Mouse (Mus musculus): Measurements from ENCODE around the gene Hsd3b1.
A peak's percentile ranks its signal among the peaks of the same experiment; 100 is the strongest.
"Not testable (repeated sequence)": the region's sequence is repeated elsewhere in the genome, so short reads cannot be mapped to it uniquely, and the experiment has no call there.

Gene Hsd3b1

DNA sequence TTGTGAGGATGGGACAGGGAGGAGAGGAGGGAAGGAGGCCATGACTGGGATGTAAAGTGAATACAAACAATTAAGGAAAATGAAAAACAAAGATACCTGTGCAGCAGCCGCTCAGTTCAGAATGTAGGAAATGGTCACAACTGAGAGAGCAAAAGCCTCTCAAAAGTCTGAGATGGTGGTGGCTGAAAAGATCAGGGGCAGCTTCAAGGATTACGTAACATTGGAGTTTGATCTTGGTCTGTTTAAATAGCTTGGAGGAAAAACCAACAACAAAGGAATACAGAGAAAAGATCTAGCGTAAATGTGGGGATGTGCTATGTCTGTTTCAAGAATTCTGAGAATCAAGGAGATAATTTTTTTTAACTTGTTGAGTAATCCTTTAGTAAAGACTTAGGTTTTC lies at the start of gene Hsd3b1:
TSS of gene Hsd3b1 (minus strand) at position 219 of the 400 bp plus-strand sequence.
- no peak for DNase-seq

DNA sequence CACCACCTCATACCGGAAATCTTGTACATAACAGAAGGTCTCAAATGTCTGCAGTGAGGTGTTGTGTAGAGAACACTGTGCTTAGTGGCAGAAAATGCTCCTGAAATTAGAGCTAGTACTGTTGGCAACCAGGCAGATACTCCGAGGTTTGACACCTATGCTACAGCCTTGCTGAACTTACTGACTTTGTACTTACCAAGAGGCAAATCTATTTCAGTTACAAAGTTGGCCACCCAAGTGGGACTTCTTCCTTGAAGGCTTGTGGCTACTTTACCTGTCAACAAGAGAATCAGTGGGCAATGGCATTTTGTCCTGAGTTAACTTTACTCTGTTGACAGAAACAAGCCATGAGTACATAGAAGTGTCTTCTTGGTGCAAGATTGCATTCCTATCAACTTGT lies 38.0 kb upstream of the Hsd3b1 start:
- DNase-seq, result no peak

DNA sequence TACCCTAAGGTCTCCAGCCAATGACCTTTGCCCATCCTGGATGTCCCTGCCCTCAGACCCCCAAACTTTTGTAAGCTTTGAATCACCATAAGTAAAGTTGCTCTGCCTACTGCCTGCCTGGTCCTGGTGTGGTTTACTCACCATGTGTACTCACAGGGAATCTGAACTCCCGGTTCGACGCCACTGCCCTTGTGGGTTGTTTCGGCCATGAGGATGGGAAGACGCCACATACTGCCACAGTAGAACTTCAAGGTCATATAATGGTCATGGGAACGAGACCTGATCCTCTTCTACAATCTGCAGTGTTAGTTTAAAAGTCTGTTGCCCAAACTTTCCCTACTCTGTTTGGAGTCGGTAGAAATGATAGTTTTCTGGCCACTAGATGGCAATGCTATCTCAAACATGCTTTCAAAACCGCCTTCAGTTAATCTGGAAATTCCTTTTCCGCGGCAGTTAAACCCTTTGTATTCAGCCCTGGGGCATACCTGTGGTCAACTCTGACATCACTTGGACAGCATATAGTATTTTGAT lies 35.5 kb upstream of the Hsd3b1 start:
- DNase-seq, result peak in 1 of 2 experiments; percentile 2

DNA sequence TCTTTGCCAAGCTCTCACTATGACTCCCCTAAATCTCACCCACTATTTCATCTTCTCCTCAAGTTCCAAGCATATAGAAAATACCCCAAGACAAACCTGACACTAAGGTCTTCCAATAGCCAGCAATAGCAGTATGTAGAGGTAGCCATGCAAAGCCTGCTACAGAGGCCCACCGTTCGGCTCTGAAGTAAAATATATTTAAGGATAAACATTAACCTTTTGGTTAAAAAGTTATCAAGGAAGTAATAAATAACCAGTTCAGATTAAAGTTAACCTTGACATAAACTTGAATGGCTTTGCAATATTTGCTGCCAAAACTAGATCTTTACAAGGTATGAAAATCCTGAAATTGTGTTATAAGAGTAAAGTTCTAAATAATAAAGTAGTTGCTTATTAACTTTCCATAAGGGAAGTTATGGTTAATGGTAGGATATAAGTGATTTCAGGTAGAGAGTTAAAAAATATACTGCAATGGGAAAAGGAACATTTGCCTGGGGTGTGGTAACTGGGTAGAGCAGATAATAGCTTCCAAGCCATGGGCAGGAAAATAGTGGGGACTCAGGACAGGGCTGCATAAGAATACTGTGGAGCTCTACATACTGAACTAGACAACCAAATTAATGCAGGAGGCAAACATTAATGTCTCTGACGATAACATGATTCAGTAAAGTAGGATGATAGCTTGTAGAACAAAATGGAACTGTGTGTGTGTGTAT lies 33.6 kb upstream of the Hsd3b1 start, which contains the start of gene Hao2:
TSS of gene Hao2 (minus strand) at position 183 of the 716 bp plus-strand sequence.
- no peak for DNase-seq

DNA sequence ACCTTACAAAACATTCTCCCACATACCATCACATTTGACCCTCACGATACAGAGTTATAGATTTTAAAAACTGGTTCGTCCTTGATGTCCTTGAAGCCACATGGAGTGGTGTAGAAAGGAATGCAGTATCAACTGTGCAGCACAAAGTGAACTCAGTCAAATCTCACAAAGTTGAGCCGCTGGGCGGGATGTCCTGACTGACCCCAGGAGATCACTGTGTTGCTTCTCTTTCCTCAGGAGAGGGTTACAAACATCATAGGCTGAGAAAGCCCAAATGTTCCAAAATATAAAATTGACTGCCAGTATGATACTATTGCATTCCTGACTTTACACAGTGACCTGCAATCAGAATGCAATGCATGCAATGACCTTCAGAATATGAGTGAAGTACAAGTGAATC lies 30.8 kb upstream of the Hsd3b1 start:
- DNase-seq, result no peak

DNA sequence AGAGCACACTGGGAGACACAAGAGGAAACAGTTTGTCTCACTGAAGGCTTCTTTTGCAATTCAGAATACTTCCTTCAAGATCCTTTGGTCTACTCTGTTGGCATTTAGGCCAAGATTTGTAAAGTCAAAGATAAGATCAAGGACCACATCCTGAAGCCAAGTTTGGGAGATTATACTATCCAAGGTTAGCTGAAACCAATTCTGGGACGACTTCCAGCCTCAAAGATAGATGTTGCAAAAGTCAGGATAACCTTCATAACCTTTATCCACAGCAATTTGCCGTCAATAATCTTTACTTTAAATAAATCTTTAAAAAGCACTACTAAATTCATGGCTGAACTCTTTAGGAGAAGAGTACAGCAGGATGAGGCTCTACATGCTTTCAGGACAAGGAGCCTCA lies 28.6 kb upstream of the Hsd3b1 start:
- no peak for DNase-seq

DNA sequence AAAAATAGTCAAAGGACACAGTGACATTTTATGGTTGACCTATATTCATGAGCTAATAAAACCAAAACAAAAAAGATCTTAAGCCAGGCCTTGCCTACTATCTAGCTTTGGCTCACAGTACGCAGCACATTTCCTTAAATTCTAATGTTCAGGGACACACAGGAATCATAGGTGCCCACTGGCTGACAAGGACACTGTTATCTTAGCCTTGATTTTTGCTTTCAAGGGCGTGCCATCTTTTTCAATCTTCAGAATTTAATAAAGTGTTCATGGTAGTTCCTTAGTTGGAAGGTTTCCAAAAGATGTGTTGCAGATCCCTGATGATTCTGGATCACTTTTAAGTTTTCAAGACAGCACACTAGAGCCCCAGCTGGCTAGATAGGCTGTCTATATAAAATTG lies 21.2 kb upstream of the Hsd3b1 start:
- DNase-seq, result no peak

DNA sequence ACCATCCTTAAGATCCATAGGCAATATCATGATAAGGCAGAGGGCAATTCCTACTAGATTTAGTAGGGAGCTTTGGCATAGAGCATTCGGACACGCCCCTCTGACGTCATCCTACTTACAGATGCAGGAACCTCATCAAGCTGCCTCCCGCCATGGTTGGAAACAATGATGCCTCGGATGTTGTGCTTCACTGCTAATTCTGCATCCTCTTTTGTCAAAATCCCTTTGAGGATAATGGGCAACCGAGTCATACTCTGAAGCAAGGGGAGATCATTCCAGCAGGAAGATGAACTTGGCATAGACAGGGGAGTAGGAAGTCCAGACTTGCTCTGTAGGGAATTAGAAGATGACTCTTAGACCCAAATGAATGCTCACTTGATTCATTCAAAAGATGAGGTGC lies 20.6 kb upstream of the Hsd3b1 start:
- DNase-seq, result no peak

DNA sequence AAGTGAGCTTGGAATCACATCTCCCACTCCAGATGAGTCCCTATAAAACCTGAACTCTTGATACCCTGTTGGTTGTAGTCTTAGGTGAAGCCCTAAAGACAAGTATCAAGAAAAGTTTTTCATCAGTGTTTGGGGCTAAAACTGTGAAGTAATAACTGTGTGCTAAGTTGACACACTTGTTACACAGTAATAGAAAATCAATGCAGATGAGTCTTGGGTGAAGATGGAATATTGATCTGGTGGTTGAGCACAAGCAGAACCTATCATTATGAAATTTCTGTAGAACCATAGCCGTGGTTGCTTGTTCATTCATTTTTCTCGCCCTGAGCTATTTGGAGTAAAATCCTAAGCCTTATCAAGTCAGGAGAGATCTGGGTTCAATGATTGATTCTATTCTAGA lies 8.6 kb upstream of the Hsd3b1 start:
- DNase-seq, result no peak

DNA sequence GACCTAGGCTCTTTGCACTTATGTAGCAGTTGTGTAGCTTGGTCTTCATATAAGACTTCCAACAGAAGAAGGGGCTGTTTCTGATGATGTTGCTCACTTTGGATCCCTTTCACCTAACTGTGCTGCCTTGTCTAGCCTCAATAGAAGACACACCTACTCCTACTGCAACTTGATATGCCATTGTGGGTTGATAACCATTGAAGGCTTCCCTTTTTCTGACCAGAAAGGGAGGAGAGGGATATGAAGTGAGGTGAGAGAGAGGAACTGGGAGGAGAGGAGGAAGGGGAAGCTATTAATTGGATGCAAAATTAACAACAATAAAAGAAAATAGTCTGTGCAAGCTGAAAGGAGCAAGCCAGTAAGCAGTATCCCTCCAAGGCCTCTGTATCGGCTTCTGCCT lies 3.2 kb upstream of the Hsd3b1 start:
- no peak for DNase-seq

DNA sequence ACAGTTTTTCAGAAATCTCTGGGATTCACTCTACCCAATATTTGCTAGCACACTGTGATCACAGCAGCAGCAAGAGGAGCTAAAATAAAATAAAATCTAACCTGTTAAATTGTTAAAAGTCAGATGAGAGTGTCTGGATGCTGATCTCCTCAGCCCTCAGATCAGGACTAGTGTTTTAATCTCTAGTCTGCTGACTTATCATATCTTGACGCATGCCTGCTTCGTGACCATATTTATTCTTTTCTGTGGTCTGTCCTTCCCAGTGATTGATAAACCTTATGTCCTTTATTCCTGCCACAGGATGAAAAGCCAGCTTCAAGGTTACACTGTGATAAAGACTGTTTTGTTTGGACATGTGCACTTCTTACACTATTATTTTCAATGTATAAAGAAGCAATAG lies 1.5 kb downstream of the Hsd3b1 start:
- DNase-seq, result no peak

DNA sequence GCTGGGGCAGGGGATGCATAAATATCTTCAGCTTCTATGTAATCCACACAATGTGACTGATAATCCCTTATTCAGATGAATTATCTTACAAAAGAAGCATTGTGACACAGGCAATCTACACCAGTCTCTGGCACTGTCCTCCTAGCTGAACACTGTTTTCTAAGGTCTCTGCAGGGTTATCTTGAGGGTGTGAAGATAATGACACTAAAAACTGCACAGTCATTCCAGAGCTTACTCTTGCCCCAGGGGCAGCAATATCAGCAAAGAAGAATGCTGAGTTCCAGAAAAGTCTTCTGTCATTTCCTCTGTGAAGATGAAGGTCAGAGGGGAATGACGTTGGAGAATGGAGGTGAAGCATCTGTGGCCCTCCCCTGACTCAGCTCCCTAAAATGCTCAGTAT lies 2.7 kb downstream of the Hsd3b1 start:
- DNase-seq, result no peak

DNA sequence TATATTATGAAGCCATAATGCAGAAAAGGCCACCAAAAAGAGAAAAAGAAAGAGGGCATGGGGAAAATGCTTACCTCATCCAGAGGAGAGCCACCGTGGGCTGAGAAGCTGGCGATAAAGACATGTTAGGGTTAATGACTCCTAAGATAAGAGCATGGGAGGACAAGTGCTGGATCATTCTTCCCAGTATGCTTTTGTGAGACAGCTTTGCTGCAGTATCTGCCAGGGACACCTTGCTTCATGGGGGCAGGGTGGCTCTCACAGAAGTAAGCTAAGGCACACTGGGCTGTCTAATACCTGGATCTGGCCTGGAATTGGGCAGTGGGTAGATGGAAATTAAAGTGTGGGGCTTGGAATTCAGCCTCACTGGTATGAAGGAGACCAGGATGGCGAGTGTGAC lies 4.4 kb downstream of the Hsd3b1 start:
- DNase-seq, result no peak

DNA sequence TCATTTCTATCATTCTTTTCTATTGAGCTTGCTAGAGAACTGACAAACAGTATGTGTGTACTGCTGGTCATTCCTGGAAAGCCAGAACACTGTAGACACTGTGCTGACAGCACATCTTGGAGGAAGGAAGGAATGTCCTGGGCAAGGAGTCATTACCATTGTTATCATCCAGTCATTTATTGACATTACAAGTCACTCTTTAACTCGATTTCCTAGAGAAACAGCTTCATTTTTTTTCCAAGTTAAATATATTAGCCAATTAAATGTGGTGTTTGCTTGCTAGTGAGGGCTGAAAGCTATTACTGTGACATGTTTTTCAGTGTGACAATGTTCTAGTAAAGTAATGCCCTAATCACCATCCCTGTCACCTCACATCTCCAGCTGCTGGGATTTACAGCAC lies 5.9 kb downstream of the Hsd3b1 start:
- no peak for DNase-seq

DNA sequence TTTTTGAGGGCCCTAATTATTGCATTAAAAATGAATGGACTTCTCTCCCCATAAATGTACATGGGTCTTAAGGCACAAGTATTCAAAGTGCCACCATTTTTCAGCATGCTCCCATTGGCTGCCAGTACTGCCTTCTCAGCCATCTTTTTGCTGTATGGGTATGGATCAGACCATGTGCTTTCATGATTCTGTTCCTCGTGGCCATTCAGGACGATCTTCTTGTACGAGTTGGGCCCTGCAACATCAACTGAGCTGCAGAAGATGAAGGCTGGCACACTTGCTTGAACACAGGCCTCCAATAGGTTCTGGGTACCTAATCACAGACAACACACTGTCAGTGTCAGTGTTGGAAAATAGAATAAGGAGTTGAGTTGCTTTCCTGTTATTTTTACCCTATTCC lies 6.5 kb downstream of the Hsd3b1 start:
- no peak for DNase-seq

DNA sequence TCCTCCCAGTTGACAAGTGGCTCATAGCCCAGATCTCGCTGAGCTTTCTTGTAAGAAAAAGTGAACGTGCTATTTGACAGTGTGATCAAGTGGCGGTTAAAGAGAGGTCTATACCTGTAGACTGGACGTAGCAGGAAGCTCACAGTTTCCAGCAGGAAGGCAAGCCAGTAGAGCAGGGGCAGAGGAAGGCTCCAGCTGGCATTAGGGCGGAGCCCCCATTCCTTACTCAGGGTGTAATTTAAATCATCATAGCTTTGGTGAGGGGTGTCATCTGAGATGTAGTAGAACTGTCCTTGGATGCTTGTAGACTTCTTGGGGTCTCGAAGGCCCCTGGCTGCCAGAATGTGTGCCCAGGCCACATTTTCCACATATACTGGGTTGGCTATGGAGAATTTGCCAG lies 7.0 kb downstream of the Hsd3b1 start:
- DNase-seq, result no peak

DNA sequence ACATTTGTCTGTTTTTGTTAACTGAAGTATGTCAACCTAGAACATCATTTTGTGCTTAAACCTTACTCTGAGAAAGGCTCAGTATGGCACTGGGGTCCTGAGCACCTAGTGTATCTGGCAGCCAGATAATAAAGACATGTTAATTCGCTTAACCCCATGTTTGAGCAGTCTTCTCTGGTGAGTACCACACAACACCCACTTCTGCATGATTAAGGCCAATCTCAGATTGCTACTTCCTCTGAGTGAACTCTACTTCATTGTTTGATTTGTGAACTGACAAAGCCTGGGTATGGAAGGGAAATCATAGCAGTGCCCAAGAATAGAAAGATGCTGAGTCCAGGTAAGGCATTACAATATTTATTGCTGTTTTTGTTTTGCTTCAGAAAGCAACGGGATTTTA lies 7.7 kb downstream of the Hsd3b1 start:
- no peak for DNase-seq

DNA sequence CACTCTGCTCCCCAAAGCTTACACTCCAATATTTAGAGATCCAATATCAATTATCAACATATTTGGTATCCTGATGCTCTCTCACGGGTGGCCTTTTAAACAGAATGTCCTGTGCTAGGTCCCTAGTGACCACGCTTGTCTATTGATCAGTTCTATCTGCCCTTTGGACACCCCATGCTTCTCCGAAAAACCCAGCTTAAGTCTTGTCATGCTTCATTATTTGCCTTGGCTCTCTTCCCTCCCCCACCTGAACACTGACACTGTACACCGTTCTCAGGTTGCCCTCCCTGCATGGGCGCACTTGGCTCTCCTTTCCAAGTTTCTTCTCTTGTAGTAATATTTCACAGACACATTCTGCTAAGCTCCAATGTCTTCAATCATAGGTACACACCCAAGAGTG lies 9.3 kb downstream of the Hsd3b1 start:
- no peak for DNase-seq

DNA sequence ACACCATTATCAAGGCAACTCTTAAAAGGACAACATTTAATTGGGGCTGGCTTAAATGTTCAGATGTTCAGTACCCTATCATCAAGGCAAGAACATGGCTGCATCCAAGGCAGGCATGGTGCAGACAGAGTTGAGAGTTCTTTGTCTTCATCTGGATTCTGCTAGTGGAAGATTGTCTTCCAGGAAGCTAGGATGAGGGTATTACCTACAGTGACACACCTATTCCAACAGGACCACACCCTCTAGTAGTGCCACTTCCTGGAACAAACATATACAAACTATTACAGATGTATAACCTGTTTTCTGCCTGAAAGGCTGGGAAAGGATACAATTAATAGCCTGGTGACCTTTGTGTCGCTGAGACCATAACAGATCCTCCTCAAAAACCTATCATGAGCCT lies 10.7 kb downstream of the Hsd3b1 start:
- no peak for DNase-seq

DNA sequence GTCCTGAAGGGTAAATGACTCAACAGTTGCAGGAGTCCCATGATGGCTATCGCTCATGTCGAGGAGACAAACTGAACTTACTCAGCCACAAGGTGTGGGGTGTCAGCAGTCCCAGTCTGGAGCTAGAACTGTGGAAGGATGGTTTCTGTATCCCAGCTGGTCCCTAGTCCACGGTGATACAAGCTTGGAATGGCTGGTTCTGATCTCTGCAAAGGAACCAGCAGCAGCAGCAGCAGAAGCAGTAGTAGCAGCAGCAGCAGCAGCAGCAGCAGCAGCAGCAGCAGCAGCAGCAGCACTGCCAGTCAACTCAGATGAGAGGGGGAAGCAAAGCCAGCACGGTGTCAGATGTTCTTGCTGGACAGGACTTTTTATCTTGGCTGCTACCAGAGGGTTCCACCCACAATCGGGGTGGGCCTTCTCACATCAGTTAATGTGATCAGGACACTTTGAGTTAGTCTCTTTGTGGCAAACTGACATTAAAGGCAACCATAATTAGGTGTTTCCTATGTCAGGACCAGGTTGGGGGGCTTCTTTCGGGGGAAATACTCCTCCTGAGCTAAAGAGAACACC lies 45.4 kb downstream of the Hsd3b1 start, which contains the start of gene Hsd3b6:
TSS of gene Hsd3b6 (minus strand) at position 343 of the 570 bp plus-strand sequence.
- DNase-seq, result no peak

DNA sequence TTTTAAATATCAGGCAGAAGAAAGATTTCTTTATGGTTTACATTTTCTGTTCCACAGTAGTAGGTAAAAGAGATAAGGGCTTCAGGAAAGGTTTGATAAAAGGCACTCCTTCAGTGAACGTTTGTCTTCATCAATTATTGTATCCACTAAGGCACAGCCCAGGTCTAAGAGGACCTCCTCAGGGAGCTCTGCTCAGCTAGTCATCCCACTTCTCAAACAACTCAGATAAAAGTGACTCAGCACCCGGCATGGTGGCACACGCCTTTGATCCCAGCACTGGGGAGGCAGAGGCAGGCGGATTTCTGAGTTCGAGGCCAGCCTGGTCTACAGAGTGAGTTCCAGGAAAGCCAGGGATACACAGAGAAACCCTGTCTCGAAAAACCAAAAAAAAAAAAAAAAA lies 46.9 kb downstream of the Hsd3b1 start:
- not testable (repeated sequence) for DNase-seq

DNA sequence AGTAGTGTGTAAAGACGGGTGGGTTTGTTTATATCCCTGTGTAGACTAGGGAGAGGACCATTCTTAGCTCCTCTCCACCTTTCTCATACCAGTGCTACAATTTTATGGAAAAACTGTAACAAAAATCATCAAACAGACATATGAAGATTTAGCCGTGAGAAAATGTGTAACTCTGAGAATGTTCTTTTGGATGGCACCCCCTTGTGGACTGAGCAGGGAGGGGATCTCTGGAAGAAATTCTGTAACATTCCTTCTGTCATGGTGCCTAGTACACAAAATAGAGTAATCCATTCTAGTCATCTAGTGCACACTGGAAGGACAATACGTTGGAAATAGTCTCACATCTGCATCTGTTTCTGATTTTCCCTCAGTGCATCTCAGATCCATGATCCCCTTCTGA lies 54.6 kb downstream of the Hsd3b1 start:
- DNase-seq, result not testable (repeated sequence)
